Mouse (Mus musculus): ENCODE data around the gene Urb2.

Urb2 gene

GRCm38 (mm10) chr8:124021237-124022227, at the start of gene Urb2, which contains the start of gene Taf5l:
Gene Urb2, plus strand, starts transcription at chr8:124021508.
Gene Taf5l, minus strand, starts transcription at chr8:124021397.
- 2% methylated on average over 74 of the region's 74 CpGs for WGBS

DNA sequence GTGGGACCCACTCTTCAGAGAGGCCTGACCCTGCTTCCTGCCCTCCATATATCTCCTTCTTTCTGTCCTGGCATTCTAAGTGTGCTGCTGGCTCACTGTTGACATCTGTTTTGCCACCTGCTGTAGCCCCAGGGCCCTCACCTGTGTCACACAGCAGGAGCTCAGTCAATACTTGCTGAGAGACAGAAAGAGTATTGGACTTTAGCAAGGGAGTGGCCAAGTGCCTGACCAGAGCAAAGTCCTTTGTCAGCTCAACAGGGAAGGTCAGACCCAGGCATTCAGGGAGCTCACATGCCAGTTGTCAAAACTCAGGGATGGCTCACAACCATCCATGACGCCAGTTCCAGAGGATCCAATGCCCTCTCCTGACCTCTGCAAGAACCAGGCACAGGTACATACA, 47.8 kb upstream of the Urb2 start:
- 79% methylated on average over 1 of the region's 1 CpGs for WGBS

DNA sequence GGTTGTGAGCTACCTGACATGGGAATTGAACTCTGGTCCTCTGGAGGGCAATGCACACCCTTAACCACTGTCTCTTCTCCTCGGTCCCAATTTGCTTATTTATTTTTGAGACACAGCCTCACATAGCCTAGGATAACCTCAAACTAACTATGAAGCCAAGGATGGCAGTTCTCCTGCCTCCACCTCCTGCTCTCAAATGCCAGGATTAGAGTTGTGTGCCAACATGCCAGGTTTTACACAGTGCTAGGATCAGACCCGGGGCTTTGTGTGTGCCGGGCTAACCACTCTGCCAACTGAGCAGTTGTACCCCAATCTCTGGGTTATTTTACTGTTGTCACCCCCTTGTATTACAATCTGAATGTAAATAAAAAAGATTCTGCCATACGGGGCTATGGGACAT, 43.8 kb upstream of the Urb2 start:
- WGBS = 62% methylated on average over 4 of the region's 4 CpGs

GRCm38 (mm10) chr8:123978166-123978838, 43.0 kb upstream of the Urb2 start:
- WGBS = 70% methylated on average over 14 of the region's 14 CpGs

GRCm38 (mm10) chr8:123978926-123979325, 42.4 kb upstream of the Urb2 start:
- 85% methylated on average over 8 of the region's 8 CpGs for WGBS

DNA sequence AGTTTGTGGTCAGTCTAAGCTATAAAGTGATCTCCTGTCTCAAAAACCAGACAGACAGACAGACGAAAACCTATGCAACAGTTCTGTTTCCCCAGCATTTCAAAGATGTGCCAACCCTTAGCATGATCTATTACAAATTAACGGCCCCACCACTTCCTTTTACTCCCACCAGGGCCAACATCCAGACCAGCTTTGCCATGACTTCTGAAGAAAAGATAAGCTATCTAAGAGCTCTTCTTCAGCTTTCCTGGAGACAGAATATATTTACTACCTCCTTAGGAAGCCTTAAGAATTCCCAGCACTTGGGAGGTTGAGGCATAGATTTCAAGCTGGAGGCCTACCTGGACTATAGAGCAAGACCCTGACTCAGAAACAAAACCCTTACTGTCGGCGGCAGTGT, 41.1 kb upstream of the Urb2 start:
- WGBS = 92% methylated on average over 4 of the region's 4 CpGs

DNA sequence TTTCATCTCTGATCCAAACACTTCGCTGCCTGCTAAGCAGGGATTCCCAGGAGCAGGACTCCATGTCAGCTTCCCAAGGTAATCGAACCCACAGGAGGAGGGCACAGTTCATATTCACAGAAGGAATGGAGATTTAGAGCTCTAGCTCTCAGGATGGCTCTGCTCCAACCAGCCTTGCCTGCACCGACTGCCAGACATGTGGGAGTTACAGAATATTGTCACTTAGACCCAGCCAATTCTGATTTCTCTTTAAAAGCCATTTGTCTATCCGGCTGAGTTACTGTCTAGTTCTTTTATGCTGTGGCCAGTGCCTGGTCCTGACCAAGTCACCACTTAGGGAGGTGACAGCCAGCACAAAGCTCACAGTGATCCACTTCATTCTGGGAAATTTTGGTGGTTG, 39.6 kb upstream of the Urb2 start:
- WGBS = 15% methylated on average over 4 of the region's 4 CpGs

DNA sequence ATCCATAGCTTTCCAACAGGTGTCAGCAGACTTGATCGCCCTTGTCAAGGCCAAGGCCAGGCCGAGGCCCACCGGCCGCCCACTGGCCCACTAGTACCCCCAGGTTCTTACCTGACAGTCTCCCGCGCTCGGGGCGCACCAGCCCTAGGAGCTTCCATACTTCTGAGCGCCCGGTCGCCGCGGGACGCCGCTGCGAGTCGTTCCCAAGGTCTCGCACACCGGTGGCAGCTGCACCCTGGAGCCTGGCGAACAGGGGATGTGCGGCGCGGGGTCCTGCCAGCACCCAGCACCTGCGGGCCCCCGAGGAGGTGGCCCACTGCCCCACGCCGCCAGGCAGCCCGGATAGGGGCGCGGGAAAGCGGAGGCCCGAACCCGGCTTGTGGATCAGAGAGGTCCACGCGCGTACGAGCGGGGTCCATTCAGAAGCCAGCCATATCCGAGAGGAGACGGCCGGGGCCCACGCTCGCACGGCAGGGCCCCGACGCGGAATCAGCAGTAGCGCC, 39.0 kb upstream of the Urb2 start:
- WGBS = 2% methylated on average over 48 of the region's 48 CpGs

DNA sequence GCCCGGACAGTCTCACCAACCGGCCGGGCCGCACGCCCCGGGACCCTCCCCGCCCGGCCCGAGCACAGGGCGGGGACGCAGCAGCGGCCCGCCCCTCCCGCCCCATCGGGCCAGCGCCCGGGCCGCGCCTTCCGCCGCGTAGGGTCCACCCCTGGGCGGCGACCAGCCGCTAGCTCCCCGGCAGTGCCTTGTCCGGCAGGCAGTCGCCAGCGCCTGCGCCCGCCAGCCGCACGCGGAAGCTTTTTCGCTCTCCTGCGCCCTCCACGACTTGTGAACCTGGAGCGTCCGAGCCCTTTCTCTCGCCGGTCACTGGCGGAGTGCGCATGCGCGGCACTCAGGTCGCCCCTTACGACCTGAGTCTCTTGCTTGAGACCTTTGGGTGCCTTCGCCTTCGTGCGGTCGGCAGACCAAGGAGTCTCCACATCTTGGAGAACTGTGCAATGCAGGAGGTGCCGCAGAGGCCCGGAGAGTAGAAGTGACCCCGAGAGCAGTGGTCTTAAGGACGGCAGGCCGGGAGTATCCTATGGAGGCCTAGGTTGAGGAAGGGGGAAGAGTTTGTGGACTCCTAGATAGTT, 38.4 kb upstream of the Urb2 start, which contains the start of gene Abcb10:
Gene Abcb10 (minus strand): TSS at position 297 of the 575 bp plus-strand sequence.
- under 1% methylated on average over 56 of the region's 56 CpGs for WGBS

GRCm38 (mm10) chr8:123988605-123989038, 32.7 kb upstream of the Urb2 start:
- WGBS = 75% methylated on average over 6 of the region's 6 CpGs

DNA sequence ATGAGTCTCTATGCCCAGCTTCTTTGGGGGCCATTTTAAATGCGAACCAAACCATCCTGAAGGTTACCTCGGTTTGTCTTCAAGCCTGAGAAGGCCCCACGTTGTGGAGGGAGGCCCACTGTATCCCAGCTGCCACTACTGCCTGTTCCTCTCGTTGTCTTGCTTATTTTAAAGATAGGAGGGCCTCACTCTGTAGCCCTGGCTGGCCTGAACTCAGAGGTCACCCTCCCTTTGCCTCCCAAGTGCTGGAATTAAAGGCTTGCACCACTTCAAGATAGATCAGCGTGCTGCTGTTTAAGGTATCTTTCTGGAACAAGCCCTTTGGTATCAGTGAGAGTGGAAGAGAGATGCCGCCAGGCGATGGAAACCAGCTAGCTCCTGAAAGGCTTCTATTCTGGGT, 32.2 kb upstream of the Urb2 start:
- 77% methylated on average over 7 of the region's 7 CpGs for WGBS

DNA sequence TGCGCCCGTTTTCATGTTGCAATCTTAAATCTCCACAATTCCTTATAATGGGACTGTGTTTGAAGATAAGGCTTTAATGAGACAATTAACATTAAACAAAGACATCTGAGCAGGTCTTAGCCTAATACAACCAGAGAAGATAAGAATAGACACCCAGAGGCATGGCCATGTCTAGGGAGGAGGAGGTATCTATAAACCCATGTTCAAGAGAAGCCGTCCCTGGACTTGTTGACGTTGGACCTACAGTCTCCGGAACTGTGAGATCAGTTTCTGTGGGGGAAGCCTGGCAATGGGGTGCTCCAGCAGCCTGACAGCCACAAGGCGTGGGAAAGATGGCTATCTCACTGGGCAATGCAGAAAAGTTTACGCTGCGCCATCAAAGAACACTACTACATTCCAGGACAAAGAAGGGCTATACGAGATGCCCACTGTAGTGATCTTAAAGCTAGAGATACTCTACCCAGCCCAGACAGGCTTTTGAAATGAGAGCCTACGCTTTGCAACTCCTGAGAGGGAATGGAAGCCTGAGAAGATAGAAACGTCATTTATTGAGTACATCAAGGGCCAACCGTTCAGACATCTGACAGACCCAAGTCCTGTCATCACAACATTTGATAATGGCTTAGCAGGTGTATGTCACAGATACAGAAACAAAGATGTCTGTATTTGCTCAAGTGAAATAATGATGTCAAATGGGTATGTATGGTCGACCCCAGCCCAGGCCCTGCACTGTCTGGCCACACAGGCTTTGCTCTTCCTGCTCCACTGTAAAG, 30.8 kb upstream of the Urb2 start:
- 91% methylated on average over 13 of the region's 13 CpGs for WGBS

- WGBS = 59% methylated on average over 8 of the region's 8 CpGs
Observed at GRCm38 (mm10) chr8:123992587-123992986, 28.7 kb upstream of the Urb2 start.

GRCm38 (mm10) chr8:123993597-123993996, 27.7 kb upstream of the Urb2 start:
- WGBS = 95% methylated on average over 5 of the region's 5 CpGs

DNA sequence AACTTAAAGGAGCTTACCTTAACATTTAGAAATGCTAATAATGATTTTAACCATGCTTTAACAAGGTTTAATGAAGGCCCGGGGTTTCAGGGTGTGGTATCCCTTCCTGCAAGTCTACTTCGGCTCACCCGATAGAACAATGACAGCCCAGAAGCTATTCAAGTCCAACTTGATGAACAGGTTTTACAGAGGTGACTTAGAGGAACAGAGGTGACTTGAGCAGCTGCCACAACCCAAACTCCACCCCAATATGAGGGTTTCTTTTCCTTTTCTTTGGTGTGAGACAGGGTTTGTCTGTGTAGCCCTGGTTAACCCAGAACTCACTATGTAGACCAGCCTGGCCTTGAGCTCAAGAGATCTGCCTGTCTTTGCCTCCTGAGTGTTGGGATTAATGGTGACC, 27.3 kb upstream of the Urb2 start:
- 85% methylated on average over 3 of the region's 3 CpGs for WGBS

- 68% methylated on average over 2 of the region's 2 CpGs for WGBS
Observed at GRCm38 (mm10) chr8:123999568-123999967, 21.7 kb upstream of the Urb2 start.

DNA sequence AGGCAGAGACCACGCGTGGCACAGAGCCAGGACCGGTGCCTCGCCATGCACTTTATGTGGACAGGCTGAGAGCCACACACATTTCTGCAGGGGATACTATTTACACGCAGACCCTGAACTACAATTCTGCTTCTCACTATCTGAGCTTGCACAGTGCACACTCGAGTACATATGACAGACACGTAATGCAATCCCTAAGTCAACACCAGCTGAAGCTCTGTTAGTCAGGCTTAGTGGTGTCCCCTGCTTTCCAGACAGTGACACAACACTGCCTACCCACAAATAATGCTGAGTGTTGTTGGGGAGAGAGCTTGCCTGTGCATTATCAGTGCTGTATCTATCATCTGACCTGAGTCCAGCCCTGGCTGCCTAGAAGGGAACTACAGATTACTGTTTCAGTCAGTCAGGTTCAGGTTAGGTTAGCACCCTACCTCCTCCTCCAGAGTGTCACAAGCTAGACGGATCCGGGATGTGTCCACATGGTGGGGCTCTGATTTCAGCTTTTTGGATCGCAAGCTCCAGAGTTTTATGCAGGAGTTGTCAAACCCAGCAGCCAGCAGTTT, 18.7 kb upstream of the Urb2 start:
- 84% methylated on average over 10 of the region's 10 CpGs for WGBS

GRCm38 (mm10) chr8:124007829-124008228, 13.5 kb upstream of the Urb2 start:
- 86% methylated on average over 6 of the region's 6 CpGs for WGBS

GRCm38 (mm10) chr8:124011580-124011979, 9.7 kb upstream of the Urb2 start:
- 80% methylated on average over 3 of the region's 3 CpGs for WGBS

GRCm38 (mm10) chr8:124011989-124012586, 9.2 kb upstream of the Urb2 start:
- 96% methylated on average over 3 of the region's 3 CpGs for WGBS

- WGBS = 92% methylated on average over 7 of the region's 7 CpGs
Observed at GRCm38 (mm10) chr8:124014299-124014698, 7.0 kb upstream of the Urb2 start.

All from cerebral cortex, adult 2 months (tissue).